Mouse (Mus musculus) right cerebral cortex, postnatal 25 days (tissue): Measurements from ENCODE around the gene Ovgp1.
"Not testable (repeated sequence)": the region's sequence is repeated elsewhere in the genome, so short reads cannot be mapped to it uniquely, and the experiment has no call there.

Experiments used
- DNase-seq: peaks from one replicate; pipeline ENCODE4 v3.0.0; 2022

Ovgp1 gene

GRCm38 (mm10) chr3:106000707-106001375 lies 27.3 kb downstream of the Ovgp1 start:
- DNase-seq: no peak

- DNase-seq: peak; percentile 23
Observed at GRCm38 (mm10) chr3:106001416-106002370, 28.2 kb downstream of the Ovgp1 start.

GRCm38 (mm10) chr3:106003360-106003759 lies 29.8 kb downstream of the Ovgp1 start:
- not testable (repeated sequence) for DNase-seq

GRCm38 (mm10) chr3:106014546-106014945 lies 41.0 kb downstream of the Ovgp1 start, which contains the start of gene Pifo:
Pifo (minus strand) TSS chr3:106014646.
- no peak for DNase-seq

- DNase-seq: no peak
Observed at GRCm38 (mm10) chr3:106021840-106022239, 48.3 kb downstream of the Ovgp1 start.

- DNase-seq: no peak
Observed at GRCm38 (mm10) chr3:106024135-106024534, 50.6 kb downstream of the Ovgp1 start.

- no peak for DNase-seq
Observed at GRCm38 (mm10) chr3:106032781-106033180, 59.3 kb downstream of the Ovgp1 start, which contains the start of gene Chil5. Chil5 (minus strand) TSS chr3:106032814.
